24 mouse cellular contexts compared by ENCODE assay signal in the genomic region with DNA sequence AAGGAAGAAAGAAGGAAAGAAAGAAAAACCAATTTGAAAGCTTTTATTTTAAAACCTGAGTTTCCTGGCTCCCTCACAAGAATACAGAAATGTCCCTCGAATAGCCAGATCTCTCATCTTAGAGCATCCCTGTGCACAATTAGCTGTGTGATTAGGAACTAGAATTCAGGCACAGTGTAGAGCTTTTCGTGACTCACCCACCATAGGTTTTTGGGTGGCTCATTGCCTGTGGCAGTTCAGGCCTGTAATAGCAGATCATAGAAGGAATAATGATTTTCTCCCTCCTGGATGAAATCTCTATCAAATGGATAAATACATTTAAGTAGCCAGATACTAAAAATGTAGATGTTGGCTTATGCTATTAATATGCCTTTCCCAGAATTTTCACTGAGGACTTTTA. TPM values are rescaled to one million over a fixed set of nuclear protein-coding genes. Genes with fewer than 3 reads are reported as not detected.
A peak's percentile ranks its signal among the peaks of the same experiment; 100 is the strongest.
DNase-seq lines count a peak whose midpoint lies in the region; ATAC-seq and TF ChIP-seq lines count a peak whose summit lies in the region.
"Had no signal": no experiment of that assay in that cellular context is flagged by ENCODE, and none has a peak within 500 bp of the region (broad histone marks: within the 10 kb centered on the region; RNA-seq: fewer than 3 reads in every experiment).

No protein-coding gene starts in this region.

- no peak for TF ChIP-seq CTCF in Patski (IDR thresholded peaks at IDR 0.05)

- DNase-seq in midbrain, embryonic 11.5 days (ENCODE audit: low spot score, missing footprints) = peak; percentile 28
- no peak for DNase-seq in midbrain, embryonic 10.5 days (ENCODE audit: low spot score)
- DNase-seq in 416B (ENCODE audit: low read depth) (peak; percentile 23), NIH3T3 (ENCODE audit: low read depth) (peak; percentile 61), Patski (ENCODE audit: low read depth, low spot score) (no peak)
- DNase-seq in spleen, postnatal 4 days (ENCODE audit: low spot score in 2 of 2) = no peak
- no peak for DNase-seq in left cerebral cortex, postnatal 14 days (ENCODE audit: low spot score in 2 of 2)
- no peak for DNase-seq in right cerebral cortex, adult 18-20 months
- DNase-seq: adrenal gland, adult 2 months; adrenal gland, adult 8-10 months; adrenal gland, postnatal 10 days; adrenal gland, postnatal 14 days; adrenal gland, postnatal 25 days; adrenal gland, postnatal 36 days; B cell, adult 2 months; cerebellum, adult 11 months; cerebellum, adult 11-12 months; cerebellum, adult 18-20 months; cerebellum, adult 2 months; cerebellum, adult 8-10 months had no signal

- WGBS in midbrain, embryonic 11.5 days = 83% methylated on average over 2 of the region's 2 CpGs
- WGBS in midbrain, embryonic 10.5 days = 88% methylated on average over 2 of the region's 2 CpGs

- no peak overlapping the region for H3K27ac ChIP-seq in midbrain, embryonic 11.5 days (ENCODE audit: low read depth, low read length)
- H3K27ac ChIP-seq in midbrain, embryonic 10.5 days (replicated peaks) = no peak overlapping the region

- H3K9ac ChIP-seq in midbrain, embryonic 11.5 days (ENCODE audit: low read length) = no peak overlapping the region

- H3K27me3 ChIP-seq in midbrain, embryonic 11.5 days (ENCODE audit: control insufficient read depth, insufficient read depth, low read length) = no peaks in the 10 kb centered on the region
- H3K27me3 ChIP-seq in midbrain, embryonic 10.5 days (ENCODE audit: low read depth, poor library complexity, severe bottlenecking) = no peaks in the 10 kb centered on the region
- H3K27me3 ChIP-seq in Patski = peaks cover 8% of the 10 kb centered on the region
- H3K27me3 ChIP-seq: CH12.LX had no signal

- ATAC-seq in midbrain, embryonic 11.5 days (ENCODE audit: low FRiP score) = no peak
- peak; percentile 79 for ATAC-seq in Patski
- ATAC-seq: activated CD4-positive, CD25-positive, alpha-beta regulatory T cell, adult 4 months; CD4-positive, CD25-positive, alpha-beta regulatory T cell, adult 4 months had no signal

- in situ Hi-C loops in Patski (cut with MboI; ENCODE audit: low pct_unique_long_range_greater_than_20kb) = no loop called here

- no peak overlapping the region for H3K4me3 ChIP-seq in midbrain, embryonic 11.5 days (ENCODE audit: low read depth, low read length)
- H3K4me3 ChIP-seq in midbrain, embryonic 10.5 days = no peak overlapping the region

- no peaks in the 10 kb centered on the region for H3K9me3 ChIP-seq in midbrain, embryonic 11.5 days (ENCODE audit: control insufficient read depth, low read length)
- no peaks in the 10 kb centered on the region for H3K9me3 ChIP-seq in midbrain, embryonic 10.5 days (replicated peaks)
- H3K9me3 ChIP-seq: G1E had no signal

- H3K4me2 ChIP-seq in midbrain, embryonic 11.5 days = no peak overlapping the region

- POLR2A ChIA-PET in Patski (lab: Charles Lee) = no interaction called here

- CTCF ChIA-PET in Patski (lab: Charles Lee) = no interaction called here

- no peaks in the 10 kb centered on the region for H3K36me3 ChIP-seq in midbrain, embryonic 11.5 days (ENCODE audit: control insufficient read depth, insufficient read depth, low read length)
- H3K36me3 ChIP-seq in midbrain, embryonic 10.5 days = no peaks in the 10 kb centered on the region
- H3K36me3 ChIP-seq: G1E had no signal

- H3K4me1 ChIP-seq in midbrain, embryonic 11.5 days (ENCODE audit: control insufficient read depth, insufficient read depth, low read length) = no peaks in the 10 kb centered on the region
- no peaks in the 10 kb centered on the region for H3K4me1 ChIP-seq in midbrain, embryonic 10.5 days

- intact Hi-C loops in left cerebral cortex, postnatal 14 days (cut with DNase I) = no loop called here

RNA-seq across cellular contexts. Expression of gene Smarcad1, which starts 6.9 kb away (rescaled TPM):
- polyA plus RNA-seq in midbrain, embryonic 11.5 days (2014; fragmentation: Nextera tagmentation; extraction: Ambion mirVana) = 109 TPM in 2 replicates
- polyA plus RNA-seq in midbrain, embryonic 10.5 days (2016; fragmentation: Nextera tagmentation; extraction: Ambion mirVana) = 116 and 118 TPM in 2 replicates
- polyA plus RNA-seq in Patski (2021) = 33.2 TPM
- 10 to 100 TPM; 35.2 to 39.1 TPM for total RNA-seq in left cerebral cortex, postnatal 14 days (2021)

Comparison
In these comparisons a context has a peak if more than half of its experiments do, and no peak if none do; other contexts are left out.
1. DNase-seq: peak in midbrain, embryonic 11.5 days (single experiment), 416B (single experiment) and NIH3T3 (single experiment); none in midbrain, embryonic 10.5 days (single experiment), Patski (single experiment), spleen, postnatal 4 days (0 of 2), left cerebral cortex, postnatal 14 days (0 of 2) and right cerebral cortex, adult 18-20 months (single experiment).